Mouse (Mus musculus) G1E (cell line): ENCODE data around the gene Fap.

Experiments
- CTCF ChIP-seq: IDR thresholded peaks from 2 replicates; pipeline ENCODE4 v1.5.1; 2012; ENCODE audit warnings: low read depth, low read length, inconsistent platforms, mixed read lengths
- GATA1 ChIP-seq: IDR thresholded peaks from 2 replicates; pipeline ENCODE4 v1.6.1; 2012; ENCODE audit warnings: borderline replicate concordance, low read length, inconsistent platforms, mixed read lengths

- TF ChIP-seq CTCF, result no peak
- no peak for TF ChIP-seq GATA1
These were observed 76.4 kb downstream of the Fap start for GRCm38 (mm10) chr2:62497333-62498002.
